Mouse (Mus musculus) liver (tissue): Measurements from ENCODE around the gene Clptm1.

Experiments used
- DNase-seq: peaks from one replicate; pipeline ENCODE4 v3.0.0-alpha.2; 2020; ENCODE audit warnings: mixed read lengths

Gene Clptm1

GRCm38 (mm10) chr7:19663940-19664339, 893 bp downstream of the Clptm1 start:
- peak; percentile 37 for DNase-seq

DNA sequence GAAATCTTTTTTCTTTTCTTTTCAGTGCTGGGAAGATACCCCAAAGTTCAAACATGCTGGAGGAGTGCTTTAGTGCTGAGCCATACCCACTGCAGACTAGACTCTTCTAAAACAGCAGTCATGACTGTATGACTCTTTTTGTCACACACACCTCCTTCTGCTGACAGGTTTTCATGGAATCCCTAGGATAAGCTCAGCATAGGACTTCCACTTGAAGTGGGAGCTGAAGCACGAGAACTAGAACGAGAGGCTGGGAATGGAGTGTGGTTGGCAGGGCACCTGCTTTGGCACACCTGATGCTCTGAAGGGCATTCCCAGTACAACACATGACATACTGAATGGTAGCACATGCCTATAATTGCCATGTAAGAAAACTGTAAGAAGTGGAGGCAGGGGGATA, 12.2 kb downstream of the Clptm1 start:
- no peak for DNase-seq

- DNase-seq = no peak
These were observed 13.6 kb downstream of the Clptm1 start for GRCm38 (mm10) chr7:19651063-19651786.

DNA sequence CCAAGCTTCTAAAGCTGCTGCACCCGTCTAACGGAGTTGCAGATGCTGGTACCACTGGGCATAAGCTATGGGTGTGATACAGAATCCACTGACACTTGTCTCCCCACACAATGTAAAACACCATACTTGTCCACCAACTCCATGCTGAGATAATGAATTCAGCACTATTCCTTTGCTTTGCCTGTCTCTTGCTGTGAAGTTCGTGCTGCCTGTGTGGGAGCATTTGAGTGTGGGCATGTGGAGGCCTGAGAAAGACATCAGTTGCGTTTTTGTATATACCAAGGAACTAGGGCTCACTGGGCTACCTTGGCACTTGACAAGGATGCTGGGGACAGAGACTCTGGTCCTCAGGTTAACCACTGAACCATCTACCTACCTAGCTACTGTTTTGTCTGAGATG, 23.6 kb downstream of the Clptm1 start:
- DNase-seq = no peak

DNA sequence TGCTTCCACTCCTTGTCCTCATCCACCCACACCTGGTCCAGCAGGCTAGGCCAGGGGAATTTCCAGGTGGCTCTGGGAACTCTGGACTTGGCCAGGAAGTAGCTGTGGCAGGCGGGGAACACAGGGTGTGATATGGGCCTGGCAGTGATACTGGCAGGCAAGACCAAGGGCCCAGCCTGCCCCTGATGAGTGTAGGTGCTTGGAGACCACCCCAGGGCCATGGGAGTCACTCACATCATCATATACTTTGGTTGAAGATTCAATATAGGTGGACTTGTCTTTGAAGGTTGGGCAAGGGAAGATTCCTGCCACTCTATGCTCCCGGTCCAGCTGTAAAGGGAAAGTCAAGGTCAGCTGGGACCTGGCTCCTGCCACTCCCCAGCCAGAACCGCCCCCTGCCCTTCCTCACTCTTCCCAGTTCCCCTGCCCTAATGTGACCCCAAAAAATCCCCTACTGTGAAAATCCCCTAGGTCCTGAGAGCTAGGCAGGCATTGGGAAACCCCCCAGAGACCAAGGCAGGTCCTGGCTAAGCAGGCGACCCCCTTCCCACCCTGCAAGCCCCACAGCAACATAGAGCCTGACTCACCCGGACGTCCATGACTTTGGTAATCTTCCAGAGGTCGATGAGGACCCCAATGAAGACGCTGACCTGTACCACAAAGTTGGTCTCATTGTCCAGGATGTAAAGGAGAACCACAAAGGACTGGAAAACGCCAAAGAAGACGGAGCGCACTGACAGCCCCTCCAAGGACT, 29.6 kb downstream of the Clptm1 start:
- DNase-seq = no peak

DNA sequence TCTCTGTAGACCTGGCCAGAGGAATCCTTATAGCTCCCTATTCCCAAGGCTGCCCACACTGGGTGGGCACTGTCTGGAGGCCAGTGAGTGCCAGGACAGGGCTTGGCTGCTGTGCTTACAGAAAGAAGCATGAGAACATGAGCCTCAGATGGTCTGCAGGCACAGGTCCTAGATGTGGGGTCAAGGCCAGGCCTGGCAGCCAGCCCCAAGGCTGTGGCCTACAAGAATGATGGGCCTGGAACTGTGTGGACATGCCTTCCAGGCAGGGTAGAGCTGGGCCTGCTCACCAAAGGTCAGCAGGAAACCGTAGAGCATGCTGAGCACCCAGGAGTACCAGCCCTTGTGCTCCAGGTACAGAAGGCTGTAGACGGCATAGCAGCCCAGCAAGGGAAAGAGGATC, 30.2 kb downstream of the Clptm1 start:
- no peak for DNase-seq

DNA sequence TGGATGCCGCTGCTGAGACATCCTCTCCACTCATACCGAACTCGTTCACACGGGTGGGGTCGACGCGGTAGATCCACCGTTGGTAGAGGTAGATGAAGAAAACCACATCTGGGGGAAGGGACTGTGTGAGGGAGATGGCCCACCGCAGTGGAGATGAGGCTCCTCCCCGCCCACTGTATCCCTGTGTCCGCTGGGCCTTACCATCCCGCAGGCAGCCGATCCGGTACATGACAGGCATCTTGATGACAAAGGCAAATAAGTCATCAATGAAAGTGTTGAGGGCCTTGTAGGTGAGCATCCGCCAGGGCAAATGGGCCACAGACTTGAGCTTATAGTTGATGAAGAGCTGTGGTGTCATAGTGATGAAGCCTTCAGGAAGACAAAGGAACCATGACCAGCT, 31.0 kb downstream of the Clptm1 start:
- no peak for DNase-seq

- DNase-seq = no peak
These were observed 31.6 kb downstream of the Clptm1 start for GRCm38 (mm10) chr7:19633197-19633596.

DNA sequence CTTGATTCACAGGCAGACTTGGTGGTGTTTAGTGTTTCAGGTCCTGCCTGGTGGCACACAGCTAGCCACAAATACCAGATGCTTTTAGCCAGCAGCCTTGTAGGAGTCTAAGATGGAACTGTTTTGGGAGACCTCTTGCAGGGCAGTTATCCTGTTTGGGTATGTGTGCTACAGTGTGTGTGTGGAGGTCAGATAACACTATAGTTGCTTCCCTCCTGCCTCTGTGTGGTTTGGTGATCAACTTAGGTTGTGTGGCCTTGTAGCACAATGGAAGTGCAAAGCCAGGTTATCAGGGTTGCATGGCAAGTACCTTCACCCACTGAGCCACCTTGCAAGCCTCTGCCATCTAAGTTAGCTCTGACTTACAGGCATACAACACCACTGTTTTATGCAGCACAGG, 32.1 kb downstream of the Clptm1 start:
- peak; percentile 55 for DNase-seq

DNA sequence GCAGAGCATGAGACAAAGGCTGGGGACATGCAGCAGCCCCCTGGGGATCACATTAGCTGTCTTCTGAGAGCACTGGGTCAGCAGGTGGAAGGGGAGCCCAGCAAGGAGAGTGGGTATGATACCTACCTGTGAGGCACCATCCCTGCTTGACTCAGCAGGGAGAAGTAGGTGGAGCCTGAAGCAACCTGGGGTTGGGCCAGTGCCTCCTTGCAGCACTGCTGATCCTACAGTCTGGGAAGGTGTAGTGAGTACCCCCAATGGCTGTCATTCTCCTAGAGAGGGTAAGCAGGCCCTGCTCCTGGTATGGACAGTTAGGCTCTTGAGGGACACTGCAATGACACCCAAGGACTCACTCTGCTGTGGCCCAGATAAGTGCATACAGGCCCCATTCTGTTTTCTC, 32.6 kb downstream of the Clptm1 start:
- DNase-seq = peak; percentile 58

GRCm38 (mm10) chr7:19629361-19629734, 35.5 kb downstream of the Clptm1 start, which contains the start of gene Relb:
Relb (minus strand) TSS chr7:19629438.
- DNase-seq = peak; percentile 89

GRCm38 (mm10) chr7:19628536-19629360, 36.1 kb downstream of the Clptm1 start:
- DNase-seq = peak; percentile 94

DNA sequence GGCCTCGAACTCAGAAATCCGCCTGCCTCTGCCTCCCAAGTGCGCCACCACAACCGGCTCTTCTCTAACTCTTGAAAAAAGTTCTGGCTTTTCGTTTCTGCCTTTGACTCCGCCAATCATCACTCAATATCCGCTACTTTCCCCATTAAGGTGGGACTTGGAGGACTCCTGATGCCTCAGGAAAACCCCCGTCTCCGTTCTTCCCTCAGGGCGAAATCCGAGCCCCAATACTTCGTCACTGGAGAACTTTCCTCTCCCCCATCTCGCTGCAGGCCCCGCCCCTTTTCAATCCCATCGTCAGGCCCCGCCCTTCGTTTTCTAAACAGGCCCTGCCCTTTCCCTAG, 36.7 kb downstream of the Clptm1 start:
- no peak for DNase-seq

- no peak for DNase-seq
These were observed 37.1 kb downstream of the Clptm1 start for GRCm38 (mm10) chr7:19627721-19628120.

GRCm38 (mm10) chr7:19623433-19623832, 41.4 kb downstream of the Clptm1 start:
- DNase-seq = no peak

DNA sequence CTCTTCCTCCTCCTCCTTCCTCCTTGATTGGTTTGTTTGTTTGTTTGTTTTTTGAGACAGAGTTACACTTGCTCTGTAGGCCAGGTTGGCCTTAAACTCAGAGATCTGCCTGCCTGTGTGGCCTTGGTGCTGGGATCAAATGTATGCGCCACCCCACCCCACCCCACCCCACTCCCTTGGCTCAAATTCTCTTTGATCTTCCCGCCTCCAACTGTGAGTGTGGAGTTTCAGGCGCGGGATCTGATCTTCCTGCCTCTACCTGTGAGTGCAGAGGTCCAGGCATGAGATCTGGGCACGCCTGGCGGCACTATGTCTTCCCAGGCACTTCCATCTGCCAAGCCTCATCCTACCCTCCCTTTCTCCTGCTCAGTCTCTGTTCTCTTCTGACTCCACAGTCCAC, 42.6 kb downstream of the Clptm1 start:
- DNase-seq = no peak

GRCm38 (mm10) chr7:19620811-19621210, 44.0 kb downstream of the Clptm1 start:
- no peak for DNase-seq

GRCm38 (mm10) chr7:19619004-19619801, 45.6 kb downstream of the Clptm1 start:
- peak; percentile 69 for DNase-seq

- no peak for DNase-seq
These were observed 49.7 kb downstream of the Clptm1 start for GRCm38 (mm10) chr7:19615036-19615577.

DNA sequence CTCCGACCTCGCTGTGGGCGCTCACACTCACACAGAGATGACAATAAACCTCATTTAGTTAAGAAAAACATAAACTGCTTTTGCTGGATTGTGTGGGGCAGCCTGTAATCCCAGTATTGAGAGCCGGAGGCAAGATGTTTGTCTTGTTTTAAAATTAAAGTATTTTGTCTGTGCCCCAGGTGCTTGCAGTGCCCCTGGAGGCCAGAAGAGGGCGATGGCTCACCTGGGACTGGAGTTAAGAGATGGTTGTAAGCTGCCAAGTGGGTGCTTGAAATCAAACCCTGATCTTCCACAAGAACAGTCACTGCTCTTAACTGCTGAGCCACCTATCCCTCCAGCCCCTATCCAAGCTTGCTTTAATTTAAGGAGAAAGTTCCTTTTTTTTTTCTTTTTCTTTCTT, 53.9 kb downstream of the Clptm1 start:
- DNase-seq = no peak

DNA sequence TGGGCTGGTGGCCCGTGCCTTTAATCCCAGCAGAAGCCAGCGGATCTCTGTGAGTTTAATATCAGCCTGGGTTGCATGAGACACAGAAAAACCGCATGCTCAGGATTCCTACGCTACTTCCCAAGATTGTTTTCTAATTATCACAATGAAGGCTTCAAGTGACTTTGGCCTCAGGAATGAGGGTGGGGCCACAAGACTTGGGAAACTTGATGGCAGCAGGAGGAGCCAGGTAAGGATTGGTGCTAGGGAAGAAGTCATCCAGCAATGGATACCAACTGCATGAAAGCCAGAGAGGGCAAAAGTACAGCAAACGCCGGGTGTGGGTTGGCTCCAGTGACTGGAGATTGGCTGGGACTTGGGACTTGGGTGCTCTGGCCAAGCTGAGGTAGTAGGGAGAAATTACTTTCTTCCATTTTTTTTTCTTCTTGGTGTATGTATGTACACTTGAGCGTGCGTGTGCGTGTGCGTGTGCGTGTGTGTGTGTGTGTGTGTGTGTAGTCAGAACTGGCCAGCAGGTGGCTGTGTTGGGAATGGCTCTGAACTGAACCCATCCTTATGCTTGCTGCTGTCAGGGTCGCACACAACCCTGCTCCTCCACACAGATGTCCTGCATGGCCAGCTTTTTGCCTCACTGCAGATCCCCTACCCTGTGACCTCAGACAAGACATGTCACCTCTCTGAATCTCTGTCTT, 55.0 kb downstream of the Clptm1 start:
- DNase-seq = no peak

- no peak for DNase-seq
These were observed 57.5 kb downstream of the Clptm1 start for GRCm38 (mm10) chr7:19607291-19607690.
